Mouse (Mus musculus) heart, embryonic 14.5 days (tissue): ENCODE data around the gene Dynlt1a. TPM values are rescaled to one million over a fixed set of nuclear protein-coding genes. Genes with fewer than 3 reads are reported as not detected.
A peak's percentile ranks its signal among the peaks of the same experiment; 100 is the strongest.
"Not testable (repeated sequence)": the region's sequence is repeated elsewhere in the genome, so short reads cannot be mapped to it uniquely, and the experiment has no call there.

Experiments
- ATAC-seq: fragments of 200-750 bp; cut with Nextera tagmentation; 2 replicates; pipeline ENCODE4 v1.8.0; 2017; ENCODE audit warnings: low read depth, moderate TSS enrichment; ENCODE audit not compliant: insufficient number of reproducible peaks, insufficient read depth, low FRiP score
- H3K27ac ChIP-seq, 2 experiments: fragments of 200-500 bp in 1 of 2; fragments of 300-500 bp in 1 of 2; sonication (generic) in 1 of 2; replicated peaks in 1 of 2; 2 replicates each; pipeline ENCODE4 v1.5.1; 2012 to 2014; ENCODE audit warnings: low read depth in 2 of 2, low read length in 2 of 2, control low read depth in 1 of 2, mild to moderate bottlenecking in 1 of 2, mixed read lengths in 1 of 2; ENCODE audit not compliant: control insufficient read depth in 1 of 2, insufficient read depth in 1 of 2
- H3K27me3 ChIP-seq: fragments of 300-500 bp; sonication (generic); 2 replicates; pipeline ENCODE4 v1.6.1; 2014; ENCODE audit warnings: mild to moderate bottlenecking, low read length, control low read depth; ENCODE audit not compliant: control insufficient read depth, insufficient read depth
- H3K36me3 ChIP-seq: fragments of 300-500 bp; sonication (generic); 2 replicates; pipeline ENCODE4 v1.6.1; 2014; ENCODE audit warnings: mild to moderate bottlenecking, control low read depth, low read length, mixed read lengths; ENCODE audit not compliant: control insufficient read depth, insufficient read depth
- H3K4me1 ChIP-seq, 2 experiments: fragments of 200-500 bp in 1 of 2; fragments of 300-500 bp in 1 of 2; sonication (generic) in 1 of 2; 2 replicates each; pipeline ENCODE4 v1.6.1; 2012 to 2014; ENCODE audit warnings: low read length in 2 of 2, control low read depth in 1 of 2, mixed read lengths in 1 of 2; ENCODE audit not compliant: control insufficient read depth in 2 of 2, insufficient read depth in 2 of 2
- H3K4me2 ChIP-seq: fragments of 300-500 bp; sonication (generic); 2 replicates; pipeline ENCODE4 v1.6.1; 2014; ENCODE audit warnings: mild to moderate bottlenecking, low read length
- H3K4me3 ChIP-seq, 2 experiments: fragments of 200-500 bp in 1 of 2; fragments of 300-500 bp in 1 of 2; sonication (generic) in 1 of 2; 2 replicates each; pipeline ENCODE4 v1.5.1; 2012 to 2014; ENCODE audit warnings: low read length in 2 of 2, mild to moderate bottlenecking in 2 of 2, control low read depth in 1 of 2, low read depth in 1 of 2, moderate library complexity in 1 of 2; ENCODE audit not compliant: control insufficient read depth in 1 of 2, insufficient read depth in 1 of 2
- H3K9ac ChIP-seq: fragments of 300-500 bp; sonication (generic); 2 replicates; pipeline ENCODE4 v1.6.1; 2014; ENCODE audit warnings: mild to moderate bottlenecking, low read length
- H3K9me3 ChIP-seq: fragments of 300-500 bp; sonication (generic); 2 replicates; pipeline ENCODE4 v1.6.1; 2016; ENCODE audit warnings: low read length, control low read depth; ENCODE audit not compliant: control insufficient read depth
- WGBS: fragments of 180-500 bp; shearing (Covaris S2); extraction: QIAGEN DNeasy Blood & Tissue Kit; methylation state at CpG from one replicate; pipeline ENCODE4 v1.1.7; 2014; 5-methylcytosine and 5-hydroxymethylcytosine counted together
- polyA plus RNA-seq: library from polyadenylated mRNA; unstranded; fragments of >200 nt; fragmentation: Nextera tagmentation; extraction: Ambion mirVana; gene quantifications from 2 replicates; pipeline ENCODE4 v1.2.1, GENCODE M21; 2014

The Dynlt1a gene
- polyA plus RNA-seq, 1 experiment from 2014 or later, result 13.6 TPM

- not testable (repeated sequence) for ATAC-seq, H3K4me2 ChIP-seq, H3K4me3 ChIP-seq, H3K27me3 ChIP-seq, H3K9ac ChIP-seq, H3K4me1 ChIP-seq, H3K36me3 ChIP-seq, H3K27ac ChIP-seq, H3K9me3 ChIP-seq
- WGBS, result 0% methylated on average over 4 of the region's 60 CpGs
Observed at GRCm38 (mm10) chr17:6321081-6321777, 3.9 kb upstream of the Dynlt1a start.

DNA sequence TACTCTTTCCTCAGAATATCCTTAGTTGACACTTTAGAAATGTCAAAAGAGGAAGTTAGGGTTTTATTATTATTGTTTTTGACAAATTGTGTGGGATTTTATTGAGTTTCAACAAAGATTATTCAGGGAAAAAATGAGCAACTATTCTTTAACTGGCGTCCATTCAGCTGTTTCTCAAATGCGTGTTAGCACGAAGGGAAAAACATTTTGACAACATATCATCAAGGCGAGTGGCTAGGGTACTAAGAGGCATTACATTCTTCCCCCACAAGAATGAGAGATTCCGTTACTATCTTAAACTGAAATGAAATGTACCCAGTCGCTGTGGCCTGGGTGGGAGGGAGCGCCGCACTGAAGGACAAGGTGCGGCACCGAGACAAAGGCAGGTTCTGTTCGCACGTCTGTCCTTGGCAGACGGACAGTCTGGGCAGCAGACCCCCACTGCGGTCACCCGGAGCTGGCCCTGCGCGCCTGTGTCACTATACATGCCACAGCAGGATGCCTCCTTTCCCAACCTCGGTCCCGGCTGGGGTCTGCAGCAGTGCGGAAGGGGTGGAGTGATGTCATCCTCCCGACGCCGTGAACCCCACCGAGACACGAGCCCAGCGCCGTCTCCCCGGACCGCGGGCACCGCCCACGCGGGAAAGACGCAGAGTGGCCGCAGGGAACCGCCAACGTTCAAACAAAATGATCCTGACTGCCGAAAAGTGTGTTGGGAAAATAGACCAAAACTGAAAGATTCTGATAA, 747 bp downstream of the Dynlt1a start:
- under 1% methylated on average over 35 of the region's 38 CpGs for WGBS

GRCm38 (mm10) chr17:6315706-6316105, 1.6 kb downstream of the Dynlt1a start:
- WGBS, result no CpG with 5 or more reads among the region's 4 CpGs
- ATAC-seq, H3K4me2 ChIP-seq: not testable (repeated sequence)

More for the DNA sequence above, 747 bp downstream of the Dynlt1a start:
- ATAC-seq, result peak; percentile 68
- Histone ChIP-seq H3K4me3 (peak overlapping the region; percentile 41 to 58), H3K9ac (peak overlapping the region; percentile 25; the same call in 1 of the 2 replicates), H3K4me2 (peak overlapping the region; percentile 62)
- H3K4me1 ChIP-seq, H3K9me3 ChIP-seq, H3K36me3 ChIP-seq, H3K27ac ChIP-seq, H3K27me3 ChIP-seq: not testable (repeated sequence)

DNA sequence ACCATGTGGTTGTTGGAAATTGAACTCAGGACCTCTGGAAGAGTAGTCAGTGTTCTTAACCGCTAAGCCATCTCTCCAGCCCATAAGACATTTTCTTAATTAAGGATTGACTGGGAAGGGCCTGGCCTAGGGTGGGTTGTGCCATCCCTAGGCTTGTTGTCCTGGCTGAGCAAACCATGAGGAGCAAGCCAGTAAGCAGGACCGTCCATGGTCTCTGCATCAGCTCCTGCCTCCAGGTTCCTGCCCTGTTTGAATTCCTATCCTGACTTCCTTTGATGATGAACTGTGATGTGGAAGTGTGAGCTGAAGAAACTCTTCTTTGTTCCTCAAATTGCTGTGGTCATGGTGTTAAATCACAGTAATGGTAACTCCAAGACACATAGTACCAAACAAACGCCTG, 2.8 kb downstream of the Dynlt1a start:
- not testable (repeated sequence) for H3K9ac ChIP-seq, H3K4me3 ChIP-seq, H3K27me3 ChIP-seq, H3K9me3 ChIP-seq, H3K27ac ChIP-seq, H3K4me1 ChIP-seq, H3K36me3 ChIP-seq, ATAC-seq, H3K4me2 ChIP-seq
- 89% methylated on average over 2 of the region's 3 CpGs for WGBS

More at GRCm38 (mm10) chr17:6315706-6316105, 1.6 kb downstream of the Dynlt1a start:
- not testable (repeated sequence) for H3K4me1 ChIP-seq, H3K27me3 ChIP-seq, H3K9me3 ChIP-seq, H3K36me3 ChIP-seq, H3K27ac ChIP-seq, H3K4me3 ChIP-seq, H3K9ac ChIP-seq

DNA sequence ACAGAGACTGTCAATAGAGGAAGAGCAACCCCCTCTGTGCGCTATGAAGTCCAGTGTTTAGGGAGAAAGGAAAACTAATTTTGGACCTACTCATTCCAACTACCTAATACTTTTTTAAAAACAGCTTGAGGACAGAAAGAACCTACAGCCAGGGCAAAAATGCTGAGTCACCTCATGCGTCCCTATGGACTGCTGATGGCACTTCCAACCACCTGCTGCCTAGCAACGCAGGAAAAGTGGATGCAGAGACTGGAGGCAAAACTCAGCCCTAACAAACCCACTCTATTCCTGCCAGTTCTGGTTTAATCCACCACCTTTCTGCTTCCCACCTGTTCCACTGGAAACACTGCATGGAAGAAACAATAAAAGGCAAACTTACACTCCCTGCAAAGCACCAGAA, 4.5 kb downstream of the Dynlt1a start:
- WGBS, result 67% methylated on average over 3 of the region's 3 CpGs
- not testable (repeated sequence) for H3K4me3 ChIP-seq, H3K4me1 ChIP-seq, H3K27me3 ChIP-seq, H3K9ac ChIP-seq, H3K4me2 ChIP-seq, H3K9me3 ChIP-seq, H3K27ac ChIP-seq, ATAC-seq, H3K36me3 ChIP-seq

GRCm38 (mm10) chr17:6311716-6312115, 5.6 kb downstream of the Dynlt1a start:
- H3K36me3 ChIP-seq, H3K9ac ChIP-seq, ATAC-seq, H3K27me3 ChIP-seq, H3K4me1 ChIP-seq, H3K9me3 ChIP-seq, H3K27ac ChIP-seq, H3K4me3 ChIP-seq, H3K4me2 ChIP-seq: not testable (repeated sequence)
- 95% methylated on average over 7 of the region's 7 CpGs for WGBS

DNA sequence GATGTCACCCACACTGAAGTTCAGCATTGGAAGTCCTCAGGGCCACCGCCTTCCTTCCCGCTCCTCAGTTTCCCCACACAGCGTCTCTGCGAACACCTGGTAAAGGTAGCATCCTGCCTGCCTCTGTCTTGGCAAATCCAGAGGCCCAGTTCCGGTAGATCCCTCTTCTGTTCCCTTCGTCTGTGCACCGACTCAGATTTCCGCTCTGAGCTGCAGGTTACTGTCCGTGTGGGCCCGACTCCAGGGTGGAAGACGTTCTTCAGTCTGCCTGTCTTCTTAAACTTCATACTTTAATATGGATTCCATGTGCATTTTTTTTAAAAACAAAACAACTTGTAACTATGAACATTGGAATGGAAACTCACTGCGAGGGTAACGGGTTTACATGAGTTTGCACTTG, 10.8 kb downstream of the Dynlt1a start:
- H3K4me3 ChIP-seq, H3K27me3 ChIP-seq, H3K4me1 ChIP-seq, ATAC-seq, H3K27ac ChIP-seq, H3K9ac ChIP-seq, H3K9me3 ChIP-seq, H3K36me3 ChIP-seq, H3K4me2 ChIP-seq: not testable (repeated sequence)
- WGBS, result 91% methylated on average over 9 of the region's 13 CpGs
